Mouse (Mus musculus) urinary bladder, adult 2 months (tissue): Measurements from ENCODE around the gene Dis3l2. TPM values are rescaled to one million over a fixed set of nuclear protein-coding genes. Genes with fewer than 3 reads are reported as not detected.

Experiments used
- DNase-seq: peaks from one replicate; pipeline ENCODE4 v3.0.0; 2022; ENCODE audit warnings: low spot score
- polyA plus RNA-seq: library from polyadenylated mRNA; depleted of rRNA; stranded (reverse); fragments of >200 nt; gene quantifications from 2 replicates; pipeline ENCODE4 v1.2.3, GENCODE M21; 2012; rRNA removed

Gene Dis3l2
- polyA plus RNA-seq: 12.6 TPM in 2 replicates

DNA sequence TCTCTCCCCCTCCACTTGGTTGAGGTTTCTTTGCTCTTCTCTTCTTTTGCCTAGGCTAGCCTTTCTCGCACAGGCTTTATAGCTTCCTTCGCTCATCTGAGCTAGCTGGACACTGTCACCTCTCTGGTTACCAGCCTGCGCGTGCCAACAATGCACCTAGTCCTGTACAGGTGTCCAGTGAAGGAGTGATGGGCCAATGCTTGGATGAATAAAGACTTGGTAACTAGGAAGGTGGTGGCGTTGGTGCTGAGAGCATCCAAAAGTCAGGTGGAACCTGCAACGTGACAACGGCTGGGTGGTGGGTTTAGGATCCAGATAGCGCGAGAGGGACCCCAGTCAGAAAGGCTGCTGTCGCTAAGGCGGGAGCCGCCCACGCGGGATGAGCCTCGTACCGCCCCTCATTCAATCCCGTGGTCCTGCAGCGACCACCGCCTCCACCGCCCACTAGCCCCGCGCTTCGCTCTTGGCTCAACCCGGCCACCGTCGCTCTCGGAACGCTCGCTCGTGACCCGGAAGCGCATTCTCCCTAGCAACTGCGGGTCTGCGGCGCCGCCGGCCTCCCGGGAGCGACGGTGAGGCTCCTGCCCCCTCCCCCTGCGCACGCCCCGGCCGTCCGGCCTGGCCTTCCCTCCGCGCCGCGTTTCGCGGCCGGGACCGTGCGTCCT, at the start of gene Dis3l2:
Gene Dis3l2 (plus strand): TSS at position 509 of the 665 bp plus-strand sequence.
- peak; percentile 75 for DNase-seq

DNA sequence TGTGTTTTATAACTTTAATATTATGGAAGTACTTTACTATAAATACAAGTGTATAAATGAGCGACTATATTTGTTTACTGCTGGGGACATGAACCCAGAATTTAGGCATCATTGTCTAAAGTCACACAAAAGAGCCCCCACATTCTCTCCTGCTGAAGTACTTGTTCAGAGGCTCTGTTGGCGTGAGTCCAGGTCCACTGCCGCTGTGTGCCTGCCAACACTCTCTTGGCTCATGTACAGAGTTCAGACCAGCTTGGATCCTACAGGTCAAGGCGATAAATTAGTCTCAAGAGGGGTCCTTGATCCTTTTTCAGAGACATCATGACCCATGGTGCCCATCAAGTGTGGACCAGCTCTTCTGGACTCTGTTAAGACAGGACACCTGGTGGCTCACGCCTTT, 46.5 kb upstream of the Dis3l2 start:
- DNase-seq: no peak

GRCm38 (mm10) chr1:86665091-86665490, 38.5 kb upstream of the Dis3l2 start:
- no peak for DNase-seq

- peak; percentile 55 for DNase-seq
Measured at GRCm38 (mm10) chr1:86669552-86670273, 33.9 kb upstream of the Dis3l2 start.

DNA sequence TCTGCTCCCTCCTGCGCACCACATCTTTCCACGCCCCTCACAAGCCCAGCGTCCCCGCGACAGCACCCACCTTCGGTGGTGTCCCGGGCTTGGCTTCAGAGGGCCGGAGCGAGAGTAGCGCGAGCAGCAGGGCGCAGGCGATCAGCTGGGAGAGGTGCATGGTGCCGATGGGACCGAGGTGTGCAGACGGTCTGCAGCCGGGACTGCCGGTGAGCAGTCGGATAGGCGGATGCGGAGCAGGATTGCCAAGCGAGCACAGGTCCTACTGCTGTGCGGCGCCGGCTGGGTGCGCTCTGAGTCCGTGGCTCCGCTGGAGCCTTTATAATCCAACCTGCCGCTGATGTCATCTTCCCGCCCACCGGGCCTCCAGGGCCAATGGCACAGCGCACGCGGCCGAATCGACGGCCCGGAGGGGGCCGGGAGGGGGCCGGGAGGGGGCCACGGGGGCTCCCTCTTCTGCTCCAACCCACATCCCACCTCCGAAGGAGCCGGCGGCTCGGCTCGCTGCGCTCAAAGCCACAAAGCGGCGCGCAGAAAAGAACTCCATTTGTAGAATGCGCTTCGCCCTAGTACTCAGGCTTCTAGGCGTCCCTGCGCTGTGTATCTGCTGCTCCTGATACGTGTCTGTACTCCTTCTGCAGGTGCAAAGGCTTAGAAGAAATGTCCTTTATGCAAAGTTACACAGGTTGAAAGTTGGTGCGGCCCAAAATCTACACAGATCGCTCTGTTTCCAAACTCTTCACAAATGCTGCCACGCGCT, 33.1 kb upstream of the Dis3l2 start, which contains the start of gene Nppc:
Gene Nppc (minus strand): TSS at position 293 of the 760 bp plus-strand sequence.
- DNase-seq: peak; percentile 54

DNA sequence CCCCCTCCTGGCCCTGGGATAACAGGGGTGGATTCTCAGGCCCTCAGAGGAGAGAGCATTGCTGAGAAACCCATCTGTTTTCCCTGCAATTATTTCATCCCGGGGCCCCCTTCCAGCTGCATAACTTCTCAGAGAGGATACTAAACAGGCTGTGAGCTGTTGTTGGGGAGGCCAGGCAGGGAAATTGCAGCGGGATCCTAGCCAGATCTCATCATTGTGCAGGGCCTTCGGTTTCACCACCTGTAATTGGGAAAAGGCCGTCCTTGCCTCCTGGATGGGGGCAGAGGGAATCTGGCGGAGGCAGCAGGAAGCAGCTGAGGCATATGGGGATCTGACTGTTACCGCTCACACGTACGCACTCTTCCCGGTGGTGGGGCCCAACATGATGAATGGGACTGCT, 29.2 kb upstream of the Dis3l2 start:
- DNase-seq: no peak

DNA sequence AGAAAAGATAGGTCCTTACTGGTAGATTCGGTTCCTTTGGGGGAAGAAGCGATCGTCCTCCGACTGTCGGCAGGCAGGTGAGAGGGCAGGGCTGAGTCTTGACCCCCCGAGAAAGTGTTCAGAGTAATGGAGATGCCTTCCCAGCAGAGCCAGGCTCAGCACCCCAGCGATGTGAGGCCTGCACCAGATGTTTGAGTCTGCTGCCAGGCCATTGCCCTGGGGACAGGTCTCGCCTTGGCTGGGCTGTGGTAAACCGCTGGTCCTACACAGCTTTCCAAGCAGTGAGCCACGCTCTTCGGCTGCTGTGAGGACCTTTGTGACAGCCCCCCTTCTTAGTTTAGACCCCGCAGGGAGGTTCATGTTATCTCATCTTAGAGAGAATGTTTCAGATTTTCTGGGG, 28.5 kb upstream of the Dis3l2 start:
- no peak for DNase-seq

DNA sequence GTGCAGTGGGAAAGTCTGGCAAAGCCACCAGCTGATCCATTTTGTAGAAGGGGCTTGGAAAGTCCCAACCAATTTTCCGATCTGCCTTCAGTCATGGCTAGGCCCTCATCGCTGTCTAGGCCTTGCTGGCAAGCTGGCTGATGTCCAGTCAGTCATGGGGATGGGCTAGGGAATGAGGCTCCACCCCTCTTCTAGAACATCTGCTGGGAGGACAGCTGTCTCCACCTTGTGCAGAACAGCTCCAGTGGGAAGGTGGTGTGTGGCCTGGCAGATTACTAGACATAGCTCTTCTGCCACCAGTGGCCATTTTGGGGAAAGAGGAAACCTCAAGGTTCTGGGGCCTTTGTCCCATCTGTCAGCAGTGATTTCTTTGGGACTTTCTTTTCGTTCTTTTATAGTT, 26.0 kb upstream of the Dis3l2 start:
- DNase-seq: no peak

DNA sequence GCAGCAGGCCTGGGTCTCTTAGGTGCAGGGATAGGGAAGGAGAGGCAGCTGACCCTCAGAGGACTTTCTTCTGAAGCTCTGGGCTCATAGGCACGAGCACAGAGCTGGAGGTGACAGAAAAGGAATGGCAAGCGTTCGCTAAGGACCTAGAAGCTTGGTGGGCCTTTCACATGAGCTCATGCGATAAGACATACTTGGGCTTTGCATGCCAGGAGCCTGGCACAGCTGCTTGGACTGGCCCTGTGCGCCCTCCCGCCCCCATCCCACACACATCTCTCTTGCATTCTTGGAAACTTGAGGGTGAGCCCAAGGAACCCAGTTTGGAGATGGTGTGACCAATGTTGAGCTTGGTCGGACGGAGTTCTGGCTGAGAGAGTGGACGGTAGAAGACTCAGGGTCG, 24.9 kb upstream of the Dis3l2 start:
- DNase-seq: no peak

DNA sequence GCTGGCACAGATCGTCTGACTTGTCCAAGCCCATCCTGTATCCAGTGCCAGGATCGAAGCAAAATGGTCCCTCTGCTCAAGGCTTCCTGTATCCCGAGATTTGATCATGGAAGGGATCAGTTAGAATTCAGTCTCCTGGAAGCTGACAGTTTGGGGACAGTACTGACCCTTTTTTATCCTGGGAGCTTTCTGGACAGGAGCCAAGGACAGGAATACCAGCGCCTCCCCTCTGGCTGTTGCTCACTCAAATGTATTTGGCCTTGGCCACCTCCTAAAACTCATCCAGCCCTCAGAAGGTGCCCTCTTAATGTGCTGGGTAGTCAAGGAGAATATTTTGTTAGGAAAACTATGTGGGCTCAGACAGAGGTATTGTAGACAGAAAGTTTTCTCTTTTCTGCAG, 16.4 kb upstream of the Dis3l2 start:
- no peak for DNase-seq

DNA sequence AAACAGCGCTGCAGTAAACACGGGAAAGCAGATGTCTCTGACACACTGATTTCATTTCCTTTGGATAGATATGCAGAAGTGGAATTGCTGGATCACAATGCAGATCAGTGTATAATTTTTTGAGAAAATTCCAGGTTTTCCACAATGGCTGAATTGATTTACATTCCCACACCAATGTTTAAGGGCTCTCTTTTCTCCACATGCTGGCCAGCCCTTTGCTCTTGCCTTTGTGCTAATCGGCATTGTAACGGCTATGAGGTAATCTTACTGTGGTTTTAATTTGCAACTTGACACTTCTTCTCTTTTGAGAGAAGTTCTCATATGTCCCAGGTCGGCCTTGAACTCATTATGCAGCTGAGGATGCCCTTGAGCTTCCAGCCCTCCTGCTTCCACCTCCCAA, 12.6 kb upstream of the Dis3l2 start:
- DNase-seq: no peak

DNA sequence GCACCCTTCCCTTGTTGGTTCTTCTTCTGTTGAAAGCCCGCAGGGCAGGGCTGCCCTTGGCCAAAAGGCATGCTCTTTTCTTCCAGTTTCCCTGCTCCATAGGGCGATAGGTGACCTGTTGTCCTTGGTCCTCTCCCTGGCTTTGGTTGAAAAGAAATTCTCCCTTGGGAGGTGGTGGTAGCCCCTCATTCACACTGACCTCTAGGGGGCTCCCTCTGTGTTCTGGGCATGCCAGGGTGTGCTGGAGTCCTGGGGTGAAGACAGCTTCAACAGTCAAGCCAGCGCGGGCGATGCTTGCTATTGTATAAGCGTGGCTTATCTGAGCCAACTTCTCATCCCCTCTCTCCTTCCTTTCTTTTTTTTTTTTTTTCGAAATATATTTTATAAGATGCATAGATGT, 6.7 kb upstream of the Dis3l2 start:
- no peak for DNase-seq

DNA sequence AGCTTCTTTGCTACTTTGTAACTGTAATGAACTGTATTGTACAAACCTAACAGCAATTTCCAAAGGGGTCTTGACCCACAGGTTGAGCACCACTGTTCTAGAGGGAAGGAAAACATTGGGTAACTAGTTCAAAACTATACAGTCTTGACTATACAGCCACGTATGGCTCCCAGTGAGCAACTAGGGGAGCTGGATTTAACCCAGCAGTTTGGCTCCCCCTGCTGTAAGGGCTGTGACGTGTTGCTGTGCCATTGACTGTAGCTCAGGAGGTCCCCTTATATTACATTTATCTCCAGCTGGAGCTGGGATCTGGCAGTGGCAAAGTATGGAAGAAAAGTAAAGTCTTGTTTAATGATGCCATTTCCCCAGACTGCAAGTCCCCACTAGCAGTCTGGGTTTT, 4.9 kb upstream of the Dis3l2 start:
- DNase-seq: no peak

DNA sequence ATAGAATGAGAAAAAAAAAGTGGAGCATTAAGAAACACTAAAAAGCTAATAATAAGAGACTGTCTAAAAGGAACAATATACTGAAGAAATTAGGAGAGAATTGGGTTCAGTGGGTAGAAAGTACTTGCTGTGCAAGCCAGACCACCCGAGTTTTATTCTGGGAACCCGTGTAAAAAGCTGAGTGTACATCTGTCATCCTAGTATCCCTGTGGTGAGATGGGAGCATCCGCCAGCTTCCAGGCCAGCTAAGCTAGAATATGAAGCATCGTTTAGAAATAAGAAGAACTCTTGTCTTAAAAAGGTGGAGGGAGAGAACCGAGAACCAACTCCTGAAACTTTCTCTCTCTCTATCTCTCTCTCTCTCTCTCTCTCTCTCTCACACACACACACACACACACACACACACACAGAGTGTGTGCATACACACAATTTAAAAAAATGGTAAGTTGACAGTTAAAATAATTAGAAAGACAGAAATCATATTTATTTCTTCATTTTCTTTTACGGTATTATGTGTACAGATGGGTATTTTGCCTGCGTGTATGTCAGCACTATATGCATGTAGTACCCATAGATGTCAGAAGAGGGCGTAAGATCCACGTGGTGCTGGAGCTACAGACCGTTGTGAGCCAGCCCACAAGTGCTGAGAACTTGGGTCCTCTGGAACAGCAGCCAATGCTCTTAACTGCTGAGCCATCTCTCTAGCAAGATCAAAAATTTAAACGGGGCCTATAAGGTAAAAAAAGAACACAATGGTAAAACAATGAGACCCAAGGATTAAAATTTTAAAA, 4.1 kb upstream of the Dis3l2 start:
- no peak for DNase-seq

DNA sequence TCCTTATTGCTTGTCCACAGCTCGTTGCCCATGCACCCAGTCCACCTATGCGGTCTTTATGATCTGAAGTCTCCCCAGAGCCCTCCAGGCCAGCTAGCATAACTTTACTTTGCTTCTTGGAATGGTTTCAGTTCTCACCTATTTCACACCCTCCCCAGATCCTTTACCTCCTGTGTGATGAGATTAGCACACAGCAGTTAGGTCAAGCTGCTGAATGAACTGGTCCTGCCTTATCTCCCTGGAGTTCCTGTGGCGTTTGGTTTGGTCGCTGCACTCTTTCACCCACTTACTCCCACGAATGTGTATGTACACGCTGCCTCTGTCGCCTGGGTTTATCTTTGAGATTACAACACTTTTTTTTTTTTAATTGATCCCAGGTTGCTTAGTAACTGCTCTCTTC, 3.2 kb upstream of the Dis3l2 start:
- DNase-seq: no peak

GRCm38 (mm10) chr1:86703965-86704326, 338 bp downstream of the Dis3l2 start:
- no peak for DNase-seq

DNA sequence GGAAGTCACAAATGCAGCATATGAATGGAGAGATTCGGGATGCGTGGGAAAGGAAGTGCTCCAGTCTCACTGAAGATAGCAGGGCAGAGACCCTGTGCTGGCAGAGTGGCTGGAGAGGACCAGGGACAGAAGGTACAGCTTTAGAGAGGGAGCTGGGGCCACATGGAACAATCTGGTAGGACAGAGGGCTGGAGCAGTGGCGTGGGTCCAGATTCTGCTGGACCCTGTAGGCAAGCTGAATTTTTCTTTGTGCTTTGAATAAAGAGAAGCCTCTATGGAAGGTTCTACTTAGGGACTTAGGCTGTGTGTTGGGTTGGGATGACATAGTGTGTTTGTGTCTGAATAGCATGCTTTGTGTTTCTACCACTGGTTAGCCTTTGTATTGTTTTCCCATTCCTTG, 1.9 kb downstream of the Dis3l2 start:
- no peak for DNase-seq

DNA sequence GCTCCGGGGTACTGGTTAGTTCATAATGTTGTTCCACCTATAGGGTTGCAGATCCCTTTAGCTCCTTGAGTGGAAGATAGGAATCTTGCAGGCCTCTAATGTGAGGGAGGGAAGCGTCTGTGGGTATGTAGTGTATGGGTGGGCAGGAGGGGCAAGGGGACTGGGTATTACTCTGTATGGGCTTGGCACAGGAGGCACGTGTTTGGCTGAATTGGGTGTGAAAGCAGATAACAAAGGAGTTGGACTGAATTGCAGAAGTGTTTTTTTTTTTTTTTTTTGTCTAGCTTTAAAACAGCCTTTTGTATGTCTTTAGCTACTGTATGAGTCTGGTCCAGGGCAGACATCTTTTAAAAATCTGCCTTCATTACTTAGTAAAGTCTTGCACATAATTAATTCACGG, 5.9 kb downstream of the Dis3l2 start:
- no peak for DNase-seq

- no peak for DNase-seq
Measured at GRCm38 (mm10) chr1:86712045-86712444, 8.4 kb downstream of the Dis3l2 start.

GRCm38 (mm10) chr1:86713054-86713453, 9.4 kb downstream of the Dis3l2 start:
- DNase-seq: no peak

DNA sequence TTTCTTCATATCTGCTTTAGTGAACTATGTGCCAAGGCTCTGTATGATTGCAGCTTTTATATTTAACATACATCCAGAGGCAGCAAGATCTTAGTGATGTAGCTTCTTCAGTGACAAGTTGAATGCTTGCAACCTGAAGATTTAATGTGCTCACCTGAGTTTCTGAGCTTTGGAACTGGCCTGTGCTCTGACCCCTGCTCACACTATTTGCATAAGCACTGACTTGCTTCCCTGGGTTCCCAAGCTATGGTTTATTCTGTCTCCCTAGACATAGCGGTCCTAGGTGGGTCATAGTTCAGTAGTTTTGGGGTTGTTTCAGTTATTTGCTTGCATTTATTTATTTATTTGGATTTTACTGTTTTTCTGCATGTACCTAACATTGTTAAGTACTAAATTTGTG, 14.6 kb downstream of the Dis3l2 start:
- no peak for DNase-seq

DNA sequence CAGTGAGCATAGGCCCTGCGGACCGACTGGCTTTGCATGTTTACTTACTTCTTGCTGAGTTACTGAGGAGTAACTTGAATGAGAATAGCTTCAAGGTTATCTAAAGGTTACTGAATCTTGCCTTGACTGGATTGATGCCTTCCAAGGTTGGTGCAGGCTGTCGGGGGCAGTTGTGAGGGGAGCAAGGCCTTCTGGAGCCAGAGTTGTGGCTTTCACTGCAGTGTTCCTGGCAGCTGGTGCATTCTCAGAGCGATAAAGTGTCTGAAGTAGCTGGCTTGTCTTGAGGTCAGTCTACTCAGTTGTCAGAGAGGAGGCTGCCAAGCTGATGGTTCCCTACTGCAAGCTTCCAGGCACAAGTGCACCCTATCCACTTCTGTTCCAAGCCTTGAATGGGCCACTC, 15.8 kb downstream of the Dis3l2 start:
- DNase-seq: no peak
